Mouse (Mus musculus) MEL-GATA-1-ER (cell line): ENCODE measurements around the gene Hist1h2bp.

Experiments used
- DNase-seq: peaks from one replicate; pipeline ENCODE4 v3.0.0-alpha.2; 2012; ENCODE audit warnings: low read depth; ENCODE audit errors: extremely low read depth

The Hist1h2bp gene

GRCm38 (mm10) chr13:21786899-21787629 lies at the start of gene Hist1h2bp, which contains the start of gene Hist1h2an:
Hist1h2bp (plus strand) TSS chr13:21787461.
Hist1h2an (minus strand) TSS chr13:21787218.
- DNase-seq: peak; percentile 96

GRCm38 (mm10) chr13:21745006-21745405 lies 42.3 kb upstream of the Hist1h2bp start:
- no peak for DNase-seq

GRCm38 (mm10) chr13:21749387-21750158 lies 37.7 kb upstream of the Hist1h2bp start:
- DNase-seq: peak; percentile 68

GRCm38 (mm10) chr13:21750159-21751017 lies 36.9 kb upstream of the Hist1h2bp start, which contains the start of gene Hist1h4k:
Hist1h4k (minus strand) TSS chr13:21750505.
- DNase-seq: peak; percentile 75

- peak; percentile 50 for DNase-seq
Observed at GRCm38 (mm10) chr13:21751417-21751816, 35.8 kb upstream of the Hist1h2bp start.

- peak; percentile 53 for DNase-seq
Observed at GRCm38 (mm10) chr13:21751827-21752226, 35.4 kb upstream of the Hist1h2bp start.

- peak; percentile 49 for DNase-seq
Observed at GRCm38 (mm10) chr13:21752356-21752755, 34.9 kb upstream of the Hist1h2bp start.

GRCm38 (mm10) chr13:21753051-21753523 lies 34.2 kb upstream of the Hist1h2bp start:
- peak; percentile 70 for DNase-seq

- DNase-seq: peak; percentile 99
Observed at GRCm38 (mm10) chr13:21753524-21754285, 33.6 kb upstream of the Hist1h2bp start, which contains the start of the genes Hist1h2ak and Hist1h2bn. Hist1h2ak (minus strand) TSS chr13:21753827. Hist1h2bn (plus strand) TSS chr13:21754123.

GRCm38 (mm10) chr13:21754294-21755001 lies 32.8 kb upstream of the Hist1h2bp start:
- peak; percentile 90 for DNase-seq

GRCm38 (mm10) chr13:21755707-21756106 lies 31.6 kb upstream of the Hist1h2bp start:
- DNase-seq: no peak

GRCm38 (mm10) chr13:21778814-21779766 lies 8.2 kb upstream of the Hist1h2bp start:
- DNase-seq: peak; percentile 94

GRCm38 (mm10) chr13:21779767-21780731 lies 7.2 kb upstream of the Hist1h2bp start, which contains the start of gene Hist1h1b:
Hist1h1b (minus strand) TSS chr13:21780625.
- DNase-seq: peak; percentile 87

- peak; percentile 36 for DNase-seq
Observed at GRCm38 (mm10) chr13:21781021-21781555, 6.2 kb upstream of the Hist1h2bp start.

GRCm38 (mm10) chr13:21781639-21782038 lies 5.6 kb upstream of the Hist1h2bp start:
- DNase-seq: no peak

- DNase-seq: peak; percentile 81
Observed at GRCm38 (mm10) chr13:21782361-21783254, 4.7 kb upstream of the Hist1h2bp start.
